Mouse (Mus musculus) ovary, adult 18-20 months (tissue): Measurements from ENCODE around the gene Kcnip1.

Experiments
- DNase-seq: peaks from one replicate; pipeline ENCODE4 v3.0.0; 2022; ENCODE audit warnings: low spot score, mixed read lengths

Gene Kcnip1

DNA sequence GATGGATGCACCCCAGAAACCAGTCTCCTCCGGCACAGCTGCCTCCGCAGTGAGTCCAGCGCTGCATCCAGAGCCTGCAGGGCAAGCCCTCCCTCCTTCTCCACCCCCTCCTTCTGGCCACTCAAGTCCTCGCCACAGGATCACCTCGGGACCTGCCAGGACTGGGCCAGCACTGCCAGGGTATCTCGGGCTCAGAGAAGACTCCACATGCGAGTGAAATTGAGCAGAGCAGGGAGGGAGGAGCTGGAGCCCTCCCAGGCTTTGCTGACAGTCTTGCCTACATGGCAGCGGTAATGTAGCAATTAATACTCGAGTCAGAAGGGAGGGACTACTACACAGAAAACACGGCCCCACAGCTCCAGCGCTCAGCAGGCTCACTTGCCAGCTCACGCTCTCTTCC, at the start of gene Kcnip1:
Gene Kcnip1, minus strand, starts transcription at position 215 of the 400 bp plus-strand sequence.
- no peak for DNase-seq

DNA sequence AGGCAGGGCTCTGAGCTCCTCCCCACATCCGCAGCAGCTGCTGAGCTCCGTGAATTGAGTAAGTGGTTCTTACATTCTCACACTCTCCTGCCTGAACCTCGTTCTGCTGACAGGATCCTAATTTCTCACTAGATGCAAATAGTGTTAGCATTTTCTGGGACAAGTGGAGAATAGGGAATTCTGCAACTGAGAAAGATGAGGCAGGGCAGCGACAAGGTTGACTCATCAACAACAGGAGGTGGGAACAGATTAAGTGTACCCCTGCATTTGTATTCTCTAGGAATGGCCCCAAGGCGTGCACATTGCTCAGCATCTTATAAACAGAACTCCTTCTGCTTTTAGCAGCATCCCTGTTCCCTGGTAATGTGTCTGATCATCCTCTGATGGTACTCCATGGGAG, 47.1 kb upstream of the Kcnip1 start:
- no peak for DNase-seq

GRCm38 (mm10) chr11:34035909-34036658, 43.1 kb upstream of the Kcnip1 start:
- no peak for DNase-seq

DNA sequence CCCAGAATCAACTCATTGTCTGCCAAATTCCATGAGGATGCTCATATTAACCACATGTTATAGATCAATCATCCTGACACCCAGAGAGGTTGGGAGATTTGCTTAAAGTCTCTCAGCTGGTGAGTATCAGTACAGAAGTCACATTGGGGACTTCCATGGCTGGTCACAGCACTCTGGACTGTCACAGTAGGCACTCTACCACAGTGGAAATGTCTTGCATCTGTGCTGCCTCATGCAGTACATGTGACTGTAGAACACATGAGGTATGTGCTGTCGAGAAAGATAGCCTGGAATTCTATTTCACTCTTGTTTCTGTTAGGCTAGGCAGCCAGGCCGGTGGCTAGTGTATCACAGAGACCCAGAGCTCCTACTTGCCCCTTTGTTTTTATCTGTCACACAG, 41.8 kb upstream of the Kcnip1 start:
- DNase-seq = no peak

DNA sequence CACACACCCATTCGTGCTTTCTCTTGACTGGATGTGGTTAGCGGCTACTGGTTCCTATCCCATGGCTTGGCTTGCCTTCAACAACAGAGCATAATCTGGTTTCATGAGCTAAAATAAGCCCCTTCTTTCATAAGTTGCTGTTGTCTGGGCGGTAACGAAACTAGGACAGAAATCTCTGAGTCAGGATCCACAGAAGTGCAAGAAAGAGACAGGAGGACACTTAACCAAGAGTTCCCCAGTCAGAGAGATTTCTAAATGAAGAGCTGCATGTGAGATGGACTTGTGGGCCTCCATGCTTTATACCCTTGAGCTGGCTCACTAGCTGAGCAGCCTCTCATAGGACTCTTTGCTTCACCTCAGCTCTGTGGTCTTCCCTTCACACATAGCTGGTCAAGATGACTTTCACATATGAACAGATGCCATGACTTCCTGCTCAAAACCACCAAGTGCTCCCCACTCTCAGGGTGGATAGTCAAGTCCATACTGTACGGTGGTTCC, 41.1 kb upstream of the Kcnip1 start:
- no peak for DNase-seq

- DNase-seq = no peak
These were observed 38.3 kb upstream of the Kcnip1 start for GRCm38 (mm10) chr11:34031015-34031805.

GRCm38 (mm10) chr11:34029658-34030057, 36.7 kb upstream of the Kcnip1 start:
- no peak for DNase-seq

DNA sequence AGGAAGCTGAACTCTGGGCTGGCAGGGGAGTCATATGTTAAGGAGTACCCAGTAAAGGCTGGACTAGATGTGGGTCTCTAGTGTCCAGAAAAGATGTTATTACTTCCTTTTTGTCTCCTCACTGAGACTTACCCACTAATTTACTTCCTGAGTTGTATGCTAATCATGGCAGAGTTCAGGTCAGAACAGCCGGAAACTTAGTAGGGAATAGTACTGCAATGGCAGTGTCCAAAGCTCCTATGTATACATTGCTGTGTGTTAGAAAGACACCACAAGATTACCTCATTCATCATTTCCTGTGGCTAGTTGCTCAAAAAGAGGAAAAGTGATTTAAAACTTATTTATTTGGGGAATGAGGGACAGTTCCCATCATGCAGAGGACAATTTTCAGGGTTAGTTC, 32.1 kb upstream of the Kcnip1 start:
- no peak for DNase-seq

DNA sequence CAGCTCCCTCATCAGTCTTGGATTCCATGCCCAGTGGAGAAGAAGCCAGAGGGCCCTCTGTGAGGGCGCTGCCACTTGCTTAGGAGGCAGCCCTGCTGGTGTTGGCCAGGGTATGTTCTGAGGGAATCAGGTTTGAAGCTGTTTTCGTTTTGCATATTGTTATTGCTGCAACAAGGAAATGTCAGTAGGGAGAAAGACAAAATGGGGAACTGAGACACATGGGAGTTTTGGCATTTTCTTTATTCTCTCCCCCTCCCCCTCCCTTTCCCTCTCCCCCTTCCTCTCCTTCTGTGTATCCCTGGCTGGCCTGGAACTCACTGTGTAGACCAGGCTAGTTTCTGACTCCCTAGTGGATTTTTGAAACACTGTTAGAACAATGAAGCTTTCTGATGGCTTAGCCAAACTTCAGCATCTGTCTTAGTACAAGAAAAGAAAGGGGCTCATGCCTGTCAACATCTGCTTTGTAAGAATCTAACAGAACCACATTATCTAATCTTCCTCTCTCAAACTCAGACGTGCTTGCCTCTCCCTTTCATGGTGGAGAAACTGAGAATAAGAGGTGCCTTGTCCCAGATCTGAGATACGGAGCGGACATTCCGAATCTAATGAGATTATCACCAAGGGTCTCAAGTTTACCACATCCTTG, 19.2 kb upstream of the Kcnip1 start:
- DNase-seq = no peak

GRCm38 (mm10) chr11:34010859-34011172, 17.9 kb upstream of the Kcnip1 start:
- DNase-seq = no peak

- no peak for DNase-seq
These were observed 17.3 kb upstream of the Kcnip1 start for GRCm38 (mm10) chr11:34010133-34010858.

DNA sequence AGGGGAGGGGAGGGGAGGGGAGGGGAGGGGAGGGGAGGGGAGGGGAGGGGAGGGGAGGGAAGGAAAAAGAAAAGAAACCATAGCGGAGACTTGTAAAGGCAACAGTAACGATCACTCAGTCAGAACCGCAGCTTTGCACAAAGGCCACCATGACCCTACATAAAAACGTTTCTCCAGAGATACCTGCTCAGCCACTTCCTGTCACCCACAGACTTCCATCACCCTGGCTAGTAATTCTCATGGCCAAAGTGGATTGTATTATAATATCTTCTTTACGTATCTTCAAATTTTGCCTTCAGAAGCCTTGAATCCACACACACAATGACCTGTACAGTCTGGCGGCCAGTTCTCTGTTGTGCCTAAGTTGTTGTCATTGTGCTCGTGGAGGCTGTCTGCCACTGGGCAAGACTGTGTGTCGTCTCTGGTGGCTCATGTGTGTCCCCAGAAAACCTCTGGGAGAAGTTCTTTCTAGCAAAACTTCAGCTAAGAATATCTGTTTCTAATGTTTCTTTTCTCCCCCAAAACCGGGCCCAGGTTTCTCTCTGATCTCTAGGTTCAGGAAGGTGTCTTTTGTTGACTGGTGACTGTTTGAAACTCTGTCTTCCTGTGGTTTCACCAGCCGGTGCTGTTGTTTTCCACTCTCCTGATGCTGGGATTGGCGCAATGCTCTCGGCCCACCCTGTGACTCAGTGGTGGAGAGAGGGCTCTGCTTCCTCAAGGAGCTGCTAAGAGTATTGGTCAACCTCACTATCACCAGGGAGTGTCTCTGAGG, 16.6 kb upstream of the Kcnip1 start:
- no peak for DNase-seq

DNA sequence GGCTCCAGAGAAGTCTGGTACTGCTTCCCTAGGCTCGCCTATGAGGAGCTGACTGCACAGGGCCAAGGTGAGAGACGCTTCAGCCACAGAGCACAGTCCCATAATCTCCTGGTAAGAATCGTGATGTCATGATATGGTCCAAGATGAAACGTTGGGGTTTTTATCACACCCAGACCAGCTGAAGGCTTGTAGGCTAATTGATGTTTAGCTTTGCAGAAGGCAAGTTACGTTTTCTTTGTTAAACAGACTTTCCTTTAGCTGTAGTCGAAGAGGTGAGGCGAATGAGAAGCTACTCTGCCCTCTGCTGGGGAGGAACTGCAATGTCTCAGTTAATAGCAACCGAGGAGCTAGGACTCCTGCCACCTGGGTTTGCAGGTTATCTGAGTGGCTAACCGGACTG, 15.8 kb upstream of the Kcnip1 start:
- DNase-seq = no peak

GRCm38 (mm10) chr11:34008214-34008613, 15.3 kb upstream of the Kcnip1 start:
- DNase-seq = no peak

DNA sequence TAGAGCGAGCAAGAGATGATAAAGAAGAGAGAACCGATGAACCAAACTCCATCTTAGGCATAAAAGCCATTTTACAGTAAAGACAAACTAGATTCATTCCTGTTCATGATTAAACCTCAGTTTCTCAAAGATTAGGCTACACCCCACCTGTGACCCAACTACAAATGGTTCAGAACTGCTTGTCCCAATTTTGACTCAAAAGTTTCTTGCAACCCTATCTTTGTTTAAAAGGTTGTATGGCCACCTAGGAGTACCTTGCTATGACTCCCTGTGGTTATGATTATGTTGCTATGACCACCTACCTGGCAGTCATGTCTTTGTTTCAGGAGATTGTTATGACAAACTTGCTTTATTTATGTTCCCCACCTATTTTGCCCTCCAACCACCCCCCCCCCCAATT, 14.7 kb upstream of the Kcnip1 start:
- DNase-seq = no peak

DNA sequence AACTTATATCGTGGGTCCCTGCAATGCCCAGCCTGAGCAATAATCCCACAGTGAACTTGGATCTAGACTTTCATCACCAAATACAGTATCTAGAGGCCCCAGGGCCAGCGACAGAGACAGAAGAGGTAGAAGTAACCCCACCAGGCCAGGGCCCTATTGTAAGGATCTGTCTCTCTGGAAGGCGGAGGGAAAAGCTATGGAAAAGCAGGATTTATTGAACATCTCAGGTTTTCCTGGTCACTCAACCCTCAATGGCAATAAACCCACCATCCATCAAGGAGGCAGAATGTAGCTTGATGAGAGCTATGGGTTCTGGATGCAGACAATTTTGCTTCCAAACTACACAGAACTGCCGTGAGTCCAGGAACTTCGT, 9.6 kb upstream of the Kcnip1 start:
- DNase-seq = no peak

DNA sequence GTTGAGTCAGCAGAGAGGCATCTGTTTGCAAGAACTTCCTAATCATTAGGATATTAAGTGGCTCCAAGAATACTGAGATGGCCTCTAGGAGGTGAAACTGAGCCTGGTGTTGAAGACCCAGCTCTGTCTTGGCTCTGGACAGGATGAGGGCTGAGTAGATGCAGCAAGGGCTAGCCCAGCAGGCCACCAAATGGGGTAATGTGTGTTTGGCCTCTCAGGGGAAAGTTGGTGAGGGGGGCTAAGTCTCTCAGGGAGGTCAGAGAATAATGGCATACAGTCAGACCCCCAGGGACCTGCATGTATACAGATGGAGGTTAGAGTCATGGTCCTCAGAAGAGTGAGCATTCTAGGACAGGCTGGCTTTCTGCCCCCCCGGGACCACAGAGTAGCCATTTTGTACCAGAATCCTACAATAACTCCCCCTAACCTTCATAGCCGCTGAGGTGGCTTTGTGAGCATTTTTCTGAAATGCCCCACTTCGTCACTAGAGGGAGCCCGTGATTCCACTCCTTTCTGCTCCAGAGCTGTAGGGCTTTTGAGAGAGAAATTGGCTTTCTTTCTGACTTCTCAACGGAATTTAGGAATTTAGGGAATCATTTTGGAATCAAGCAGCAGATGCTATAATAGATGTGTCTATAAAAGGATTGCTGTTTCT, 9.1 kb upstream of the Kcnip1 start:
- DNase-seq = no peak

- DNase-seq = no peak
These were observed 7.5 kb upstream of the Kcnip1 start for GRCm38 (mm10) chr11:34000416-34000815.

DNA sequence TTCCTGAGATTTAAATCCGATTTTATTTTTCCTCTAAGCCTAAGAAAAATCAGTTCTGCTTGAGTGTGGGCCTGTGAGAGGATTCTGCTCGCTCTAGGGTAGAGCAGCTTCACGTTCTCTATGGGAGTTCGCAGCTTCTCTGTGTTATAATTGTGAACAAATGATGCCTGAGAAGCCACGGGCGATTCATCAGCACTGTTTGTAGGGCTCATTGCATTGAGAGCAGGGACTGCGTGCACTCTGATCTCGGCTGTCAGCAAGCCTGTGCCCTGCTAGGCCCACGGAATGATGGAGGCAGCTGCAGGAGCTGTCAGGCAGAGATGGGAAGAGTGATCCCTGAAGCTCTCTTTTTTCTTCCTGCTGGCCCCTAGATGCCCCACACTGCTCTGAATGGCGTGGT, 5.3 kb upstream of the Kcnip1 start:
- DNase-seq = no peak

- no peak for DNase-seq
These were observed 544 bp upstream of the Kcnip1 start for GRCm38 (mm10) chr11:33993496-33993895.

GRCm38 (mm10) chr11:33990002-33990401, 3.0 kb downstream of the Kcnip1 start:
- DNase-seq = no peak
